Mouse (Mus musculus) CH12.LX (cell line): ENCODE measurements around the gene Ahnak. TPM values are rescaled to one million over a fixed set of nuclear protein-coding genes. Genes with fewer than 3 reads are reported as not detected.

Experiments used
- DNase-seq: peaks from one replicate; pipeline ENCODE4 v3.0.0-alpha.2; 2013; ENCODE audit errors: extremely low read depth
- H3K27ac ChIP-seq: 2 replicates; pipeline ENCODE4 v1.5.1; 2012; ENCODE audit warnings: low read depth, mild to moderate bottlenecking, control low read depth, moderate library complexity; ENCODE audit not compliant: insufficient read depth
- H3K27me3 ChIP-seq: replicated peaks from 2 replicates; pipeline ENCODE3; 2012; ENCODE audit warnings: inconsistent platforms
- H3K36me3 ChIP-seq, 2 experiments: replicated peaks in 1 of 2; 2 replicates each; pipeline versions ENCODE3 to v1.6.1; 2012; ENCODE audit warnings: inconsistent platforms in 1 of 2, low read length in 1 of 2, mild to moderate bottlenecking in 1 of 2, mixed read lengths in 1 of 2, moderate library complexity in 1 of 2; ENCODE audit not compliant: control insufficient read depth in 1 of 2, insufficient read depth in 1 of 2
- H3K4me1 ChIP-seq, 2 experiments: 2 replicates each; pipeline ENCODE4 v1.6.1; 2012; ENCODE audit warnings: inconsistent platforms in 1 of 2, moderate library complexity in 1 of 2; ENCODE audit not compliant: insufficient read depth in 2 of 2, control insufficient read depth in 1 of 2
- H3K4me2 ChIP-seq: 2 replicates; pipeline ENCODE4 v1.6.1; 2012; ENCODE audit warnings: low read depth, mild to moderate bottlenecking, control low read depth; ENCODE audit not compliant: poor library complexity, insufficient read depth, severe bottlenecking
- H3K4me3 ChIP-seq, 3 experiments: fragments of 150-350 bp in 1 of 3; sonication (generic) in 1 of 3; replicated peaks in 1 of 3; 2 replicates each; pipeline versions ENCODE3 to v1.5.1; 2011 to 2012; ENCODE audit warnings: low read depth in 2 of 3, low read length in 2 of 3, mild to moderate bottlenecking in 2 of 3, moderate library complexity in 2 of 3, control low read depth in 1 of 3, improper control_type of control experiment in 1 of 3, inconsistent platforms in 1 of 3, mixed read lengths in 1 of 3; ENCODE audit not compliant: poor library complexity in 1 of 3
- H3K79me2 ChIP-seq: replicated peaks from 2 replicates; pipeline ENCODE4 v1.6.1; 2012; ENCODE audit warnings: mild to moderate bottlenecking, moderate library complexity; ENCODE audit not compliant: control insufficient read depth, poor library complexity, insufficient read depth, severe bottlenecking; ENCODE audit errors: extremely low read depth
- H3K9ac ChIP-seq: 2 replicates; pipeline ENCODE4 v1.6.1; 2012; ENCODE audit warnings: low read depth, mild to moderate bottlenecking, control low read depth, moderate library complexity; ENCODE audit not compliant: insufficient read depth
- H3K9me3 ChIP-seq: replicated peaks from 2 replicates; pipeline ENCODE3; 2012; ENCODE audit warnings: low read length, inconsistent platforms, mixed read lengths
- CHD1 ChIP-seq: IDR thresholded peaks from 2 replicates; pipeline ENCODE4 v1.6.1; 2012; ENCODE audit warnings: low read depth, low read length, improper control_type of control experiment, inconsistent platforms
- CTCF ChIP-seq, 2 experiments: IDR thresholded peaks in 1 of 2; conservative IDR thresholded peaks in 1 of 2; 2 replicates each; pipeline ENCODE4 v1.5.1; 2011 to 2012; ENCODE audit warnings: low read depth in 2 of 2, low read length in 2 of 2, improper control_type of control experiment in 1 of 2, inconsistent platforms in 1 of 2, mild to moderate bottlenecking in 1 of 2, moderate library complexity in 1 of 2
- E2F4 ChIP-seq: IDR thresholded peaks from 2 replicates; pipeline ENCODE4 v1.6.1; 2011; ENCODE audit warnings: low read depth, low read length, improper control_type of control experiment; ENCODE audit not compliant: insufficient replicate concordance
- ELF1 ChIP-seq: IDR thresholded peaks from 2 replicates; pipeline ENCODE4 v1.6.1; 2014; ENCODE audit warnings: low read depth, mild to moderate bottlenecking, inconsistent platforms, low read length, improper control_type of control experiment
- EP300 ChIP-seq: IDR thresholded peaks from 2 replicates; pipeline ENCODE4 v1.6.1; 2011; ENCODE audit warnings: low read length, improper control_type of control experiment
- ETS1 ChIP-seq: conservative IDR thresholded peaks from 2 replicates; pipeline ENCODE4 v1.6.1; 2012; ENCODE audit warnings: low read depth, mild to moderate bottlenecking, inconsistent platforms, low read length, improper control_type of control experiment, moderate library complexity
- GABPA ChIP-seq: IDR thresholded peaks from 2 replicates; pipeline ENCODE4 v1.6.1; 2012; ENCODE audit warnings: low read depth, low read length, improper control_type of control experiment, inconsistent platforms; ENCODE audit not compliant: insufficient replicate concordance
- KAT2A ChIP-seq: IDR thresholded peaks from 2 replicates; pipeline ENCODE4 v1.6.1; 2012; ENCODE audit warnings: low read length, improper control_type of control experiment, inconsistent platforms; ENCODE audit not compliant: insufficient replicate concordance
- MAFK ChIP-seq: IDR thresholded peaks from 2 replicates; pipeline ENCODE4 v1.6.1; 2011; ENCODE audit warnings: low read length, improper control_type of control experiment; ENCODE audit not compliant: insufficient replicate concordance
- MAX ChIP-seq: IDR thresholded peaks from 2 replicates; pipeline ENCODE4 v1.6.1; 2011; ENCODE audit warnings: low read length, improper control_type of control experiment
- MEF2A ChIP-seq: IDR thresholded peaks from 2 replicates; pipeline ENCODE4 v1.6.1; 2014; ENCODE audit warnings: low read depth, mild to moderate bottlenecking, inconsistent platforms, low read length, improper control_type of control experiment, borderline replicate concordance
- NELFE ChIP-seq: IDR thresholded peaks from 2 replicates; pipeline ENCODE4 v1.6.1; 2011; ENCODE audit warnings: low read depth, low read length, improper control_type of control experiment
- NRF1 ChIP-seq: IDR thresholded peaks from 2 replicates; pipeline ENCODE4 v1.6.1; 2014; ENCODE audit warnings: low read depth, mild to moderate bottlenecking, inconsistent platforms, low read length, improper control_type of control experiment, moderate library complexity
- PAX5 ChIP-seq: IDR thresholded peaks from 2 replicates; pipeline ENCODE4 v1.6.1; 2012; ENCODE audit warnings: low read length, inconsistent platforms, mixed read lengths
- POLR2A ChIP-seq: IDR thresholded peaks from 2 replicates; pipeline ENCODE4 v1.6.1; 2011; ENCODE audit warnings: low read depth, mild to moderate bottlenecking, improper control_type of control experiment, low read length
- POLR2AphosphoS2 ChIP-seq: IDR thresholded peaks from 2 replicates; pipeline ENCODE4 v1.6.1; 2011; ENCODE audit warnings: low read depth, low read length, improper control_type of control experiment
- RAD21 ChIP-seq: IDR thresholded peaks from 2 replicates; pipeline ENCODE4 v1.6.1; 2011; ENCODE audit warnings: low read depth, mild to moderate bottlenecking, low read length, improper control_type of control experiment, moderate library complexity
- SIN3A ChIP-seq: IDR thresholded peaks from 2 replicates; pipeline ENCODE4 v1.6.1; 2012; ENCODE audit warnings: low read length, improper control_type of control experiment, inconsistent platforms
- SMC3 ChIP-seq: IDR thresholded peaks from 2 replicates; pipeline ENCODE4 v1.6.1; 2011; ENCODE audit warnings: low read depth, low read length, improper control_type of control experiment
- TCF12 ChIP-seq: IDR thresholded peaks from 2 replicates; pipeline ENCODE4 v1.6.1; 2014; ENCODE audit warnings: low read depth, mild to moderate bottlenecking, inconsistent platforms, low read length, improper control_type of control experiment
- UBTF ChIP-seq: IDR thresholded peaks from 2 replicates; pipeline ENCODE4 v1.6.1; 2012; ENCODE audit warnings: low read depth, mild to moderate bottlenecking, inconsistent platforms, low read length, improper control_type of control experiment, moderate library complexity
- USF1 ChIP-seq: IDR thresholded peaks from 2 replicates; pipeline ENCODE4 v1.6.1; 2014; ENCODE audit warnings: low read depth, mild to moderate bottlenecking, inconsistent platforms, low read length, improper control_type of control experiment
- USF2 ChIP-seq: conservative IDR thresholded peaks from 2 replicates; pipeline ENCODE4 v1.6.1; 2011; ENCODE audit warnings: low read depth, low read length, improper control_type of control experiment
- ZKSCAN1 ChIP-seq: IDR thresholded peaks from 2 replicates; pipeline ENCODE4 v1.6.1; 2012; ENCODE audit warnings: low read depth, inconsistent platforms, low read length, improper control_type of control experiment, borderline replicate concordance
- ZNF384 ChIP-seq: IDR thresholded peaks from 2 replicates; pipeline ENCODE4 v1.6.1; 2012; ENCODE audit warnings: low read depth, low read length, improper control_type of control experiment, inconsistent platforms
- dilution Hi-C: fragments of 300-500 bp; cut with MboI; formaldehyde crosslinking; loops from 2 replicates; pipeline ENCODE4 v1.14.3; 2020; ENCODE audit warnings: low sequenced_read_pairs; ENCODE audit not compliant: extremely low pct_unique_long_range_greater_than_20kb, extremely low pct_ligation_motif_present
- in situ Hi-C: fragments of 300-500 bp; cut with MboI; formaldehyde crosslinking; loops from 3 replicates; pipeline ENCODE4 v1.14.3; 2019; ENCODE audit warnings: low sequenced_read_pairs, low pct_ligation_motif_present, low pct_unique_long_range_greater_than_20kb, mixed read lengths
- polyA plus RNA-seq: library from polyadenylated mRNA; unstranded; fragments of >175 nt; gene quantifications from 2 replicates; pipeline ENCODE4 v1.2.1, GENCODE M21; 2012; ENCODE audit warnings: low read depth; ENCODE audit not compliant: insufficient read length
- total RNA-seq, 2 experiments: library from RNA; depleted of rRNA; stranded (reverse); fragments of 300-350 nt in 1 of 2; fragments of >200 nt in 1 of 2; gene quantifications; 2 replicates each; pipeline ENCODE4 v1.2.3; 2012 to 2014

Ahnak gene
- total and polyA plus RNA-seq, 3 experiments = 1.7 to 21.7 (median 1.8) TPM

DNA sequence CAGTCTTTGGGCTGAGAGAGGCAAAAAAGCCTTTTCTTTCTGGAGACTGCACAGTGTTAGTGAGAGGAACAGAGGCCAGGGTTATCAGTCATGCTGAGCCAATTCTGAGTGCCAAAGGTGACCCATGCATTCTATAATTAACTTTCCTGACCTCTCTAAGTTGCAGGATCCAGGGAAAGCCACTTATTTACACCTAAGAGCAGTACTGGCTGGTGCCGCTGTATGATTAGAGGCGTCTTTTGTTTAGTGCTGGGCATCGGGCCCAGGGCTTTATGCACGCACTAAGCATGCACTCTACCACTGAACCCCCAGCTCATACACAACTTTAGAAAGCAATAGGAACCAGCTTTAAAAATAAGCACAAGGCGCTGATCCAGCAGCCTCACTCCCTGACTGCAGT is 128.2 kb downstream of the Ahnak start:
- H3K4me2 ChIP-seq = no peak overlapping the region
- DNase-seq = no peak

DNA sequence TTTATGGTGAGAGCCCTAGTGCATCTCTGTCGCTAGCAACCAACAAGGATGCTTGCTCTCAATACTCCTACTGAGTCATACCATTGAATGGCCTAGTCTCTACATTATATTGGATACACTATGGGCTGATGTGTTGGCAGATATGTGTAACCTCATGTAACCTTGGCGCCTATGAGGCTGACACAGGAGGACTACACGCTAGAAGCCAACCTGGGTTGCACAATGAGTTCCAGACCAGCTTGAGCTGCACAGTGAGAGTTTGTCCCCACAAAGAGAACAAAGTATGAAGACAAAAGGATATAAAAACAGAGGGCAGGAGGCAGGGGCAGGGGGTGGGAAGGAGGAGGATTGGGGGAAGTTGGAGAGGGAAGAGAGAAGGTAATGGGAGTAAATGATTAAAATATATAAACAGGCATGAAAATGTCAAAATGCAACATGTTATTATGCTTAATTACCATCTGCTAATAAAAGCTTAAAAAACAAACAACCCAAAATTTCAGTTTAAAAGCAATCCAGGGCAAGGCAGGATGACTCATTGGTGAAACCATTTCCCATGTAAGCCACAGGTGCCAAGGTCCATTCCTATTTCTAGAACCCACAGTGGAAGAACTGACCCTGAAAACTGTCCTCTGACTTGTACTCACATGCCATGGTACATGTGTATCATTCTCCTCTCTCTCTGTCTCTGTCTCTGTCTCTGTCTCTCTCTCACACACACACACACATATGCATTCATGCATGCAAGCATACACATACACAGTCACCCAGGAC is 130.8 kb downstream of the Ahnak start:
- H3K9me3 ChIP-seq = no peaks in the 10 kb centered on the region
- TF ChIP-seq SMC3 (no peak), SIN3A (no peak), CHD1 (no peak), RAD21 (no peak), UBTF (no peak), MEF2A (no peak), USF1 (no peak), TCF12 (no peak), ZKSCAN1 (no peak), NELFE (no peak), ZNF384 (no peak), MAFK (no peak), MAX (no peak), GABPA (no peak), E2F4 (no peak), POLR2A (no peak)
- in situ Hi-C loops = loop anchor here (25.0 kb wide), 1 partner anchor 383 kb away; the partner anchor contains the start of genes 1700092M07Rik, Stx5a and Wdr74

More for the DNA sequence above, 128.2 kb downstream of the Ahnak start:
- Histone ChIP-seq H3K79me2 (no peaks in the 10 kb centered on the region), H3K9me3 (no peaks in the 10 kb centered on the region), H3K9ac (no peak overlapping the region), H3K4me1 (peaks cover 6 to 11% of the 10 kb centered on the region in 2 experiments), H3K27me3 (no peaks in the 10 kb centered on the region), H3K27ac (no peak overlapping the region), H3K4me3 (no peak overlapping the region), H3K36me3 (peaks cover 48 to 67% of the 10 kb centered on the region in 2 experiments)
- TF ChIP-seq POLR2AphosphoS2 (no peak), ETS1 (no peak), PAX5 (no peak), CTCF (conservative IDR thresholded peaks at IDR 0.05 in 1 of 2, IDR thresholded peaks at IDR 0.05 in 1 of 2; ENCODE audit: low read depth in 2 of 2, low read length in 2 of 2) (no peak), NRF1 (no peak), MAX (no peak), ZKSCAN1 (no peak), KAT2A (no peak), ELF1 (no peak), USF2 (no peak), POLR2A (no peak), EP300 (no peak), NELFE (no peak), CHD1 (no peak)
- dilution Hi-C loops (no loop called here), in situ Hi-C loops (loop anchor here (25.0 kb wide), 1 partner anchor 380 kb away; the partner anchor contains the start of genes 1700092M07Rik, Stx5a and Wdr74)

More for the DNA sequence above, 130.8 kb downstream of the Ahnak start:
- no peak for DNase-seq
- Histone ChIP-seq H3K27me3 (no peaks in the 10 kb centered on the region), H3K27ac (no peak overlapping the region), H3K4me1 (peaks cover 6 to 15% of the 10 kb centered on the region in 2 experiments), H3K9ac (no peak overlapping the region), H3K36me3 (peaks cover 26 to 41% of the 10 kb centered on the region in 2 experiments), H3K4me2 (no peak overlapping the region), H3K79me2 (no peaks in the 10 kb centered on the region), H3K4me3 (no peak overlapping the region)
- dilution Hi-C loops = no loop called here
